Mouse (Mus musculus): Measurements from ENCODE around the gene Flot1. TPM values are rescaled to one million over a fixed set of nuclear protein-coding genes. Genes with fewer than 3 reads are reported as not detected.

Gene Flot1
- 74.1 and 117 TPM in 2 replicates for polyA plus RNA-seq (2012; rRNA removed; ENCODE audit: low replicate concordance)

GRCm38 (mm10) chr17:35822964-35823937 lies at the start of gene Flot1:
TSS of gene Flot1 (plus strand) at chr17:35823230.

GRCm38 (mm10) chr17:35821439-35822430 lies 1.3 kb upstream of the Flot1 start, which contains the start of gene Ier3:
TSS of gene Ier3 (plus strand) at chr17:35821684.

DNA sequence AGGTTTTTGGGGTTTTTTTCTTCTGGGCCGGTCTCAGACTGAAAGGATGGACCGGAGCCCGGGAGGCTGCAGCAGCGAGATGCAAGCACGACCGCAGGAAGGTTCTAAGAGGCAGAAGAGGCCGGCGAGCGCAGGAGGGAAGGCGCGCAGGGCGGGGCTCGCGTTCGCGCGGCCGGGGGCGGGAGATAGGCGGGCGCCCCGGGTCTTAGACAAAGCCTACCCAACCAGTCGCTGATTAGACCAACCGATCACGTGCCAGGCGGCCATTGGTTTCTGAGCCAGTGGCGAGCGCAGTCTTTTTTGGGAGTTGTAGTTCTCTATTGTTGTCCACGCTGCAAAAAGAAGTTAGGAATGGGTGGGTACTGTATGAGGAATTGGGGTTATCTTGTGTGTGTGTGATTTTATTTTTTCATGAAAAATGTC lies 15.1 kb downstream of the Flot1 start, which contains the start of gene Tubb5:
Tubb5 (minus strand) TSS at position 185 of the 423 bp plus-strand sequence.

DNA sequence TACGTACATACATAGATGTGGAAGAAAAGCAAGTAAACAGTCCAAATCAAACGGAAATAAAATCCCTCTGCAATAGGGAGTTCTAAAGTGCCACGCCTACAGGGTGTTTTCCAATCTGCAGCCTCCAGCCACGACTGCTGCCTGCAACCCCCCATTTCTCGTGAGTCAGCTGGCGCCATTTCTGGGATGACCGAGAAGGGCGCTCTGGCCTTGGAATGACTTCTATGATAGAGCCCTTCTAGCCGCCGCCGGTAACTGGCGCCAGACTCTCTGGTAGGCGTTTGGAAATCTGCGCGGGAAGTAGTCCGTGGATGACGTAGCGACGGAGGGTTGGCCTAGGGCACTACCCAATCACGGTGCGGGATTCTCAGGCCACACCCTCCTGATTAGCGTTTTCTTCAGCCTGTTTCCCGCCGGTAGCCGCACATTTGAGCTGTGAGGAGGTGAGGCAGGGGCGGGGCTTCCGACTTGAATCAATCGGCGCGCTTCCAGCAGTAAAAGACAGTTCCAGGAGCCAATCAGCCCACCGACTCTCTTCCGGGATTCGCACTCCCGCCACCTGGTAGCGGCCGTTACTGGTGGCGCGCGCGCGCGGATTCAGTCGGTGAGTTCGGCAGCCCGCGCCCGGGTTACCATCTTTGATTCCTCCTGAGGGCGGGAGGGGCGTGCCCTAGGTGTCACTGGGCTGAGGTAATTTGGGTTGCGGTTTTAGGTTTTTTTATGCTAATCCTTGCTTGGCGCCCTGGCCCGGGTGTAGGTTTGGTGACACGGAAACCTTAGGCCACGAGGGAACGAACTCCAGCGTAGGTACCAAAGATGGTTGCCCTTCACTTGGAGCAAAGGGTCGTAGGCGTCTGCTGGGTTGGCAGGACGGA lies 18.3 kb downstream of the Flot1 start, which contains the start of gene Mdc1:
Mdc1 (plus strand) TSS at position 440 of the 875 bp plus-strand sequence.

DNA sequence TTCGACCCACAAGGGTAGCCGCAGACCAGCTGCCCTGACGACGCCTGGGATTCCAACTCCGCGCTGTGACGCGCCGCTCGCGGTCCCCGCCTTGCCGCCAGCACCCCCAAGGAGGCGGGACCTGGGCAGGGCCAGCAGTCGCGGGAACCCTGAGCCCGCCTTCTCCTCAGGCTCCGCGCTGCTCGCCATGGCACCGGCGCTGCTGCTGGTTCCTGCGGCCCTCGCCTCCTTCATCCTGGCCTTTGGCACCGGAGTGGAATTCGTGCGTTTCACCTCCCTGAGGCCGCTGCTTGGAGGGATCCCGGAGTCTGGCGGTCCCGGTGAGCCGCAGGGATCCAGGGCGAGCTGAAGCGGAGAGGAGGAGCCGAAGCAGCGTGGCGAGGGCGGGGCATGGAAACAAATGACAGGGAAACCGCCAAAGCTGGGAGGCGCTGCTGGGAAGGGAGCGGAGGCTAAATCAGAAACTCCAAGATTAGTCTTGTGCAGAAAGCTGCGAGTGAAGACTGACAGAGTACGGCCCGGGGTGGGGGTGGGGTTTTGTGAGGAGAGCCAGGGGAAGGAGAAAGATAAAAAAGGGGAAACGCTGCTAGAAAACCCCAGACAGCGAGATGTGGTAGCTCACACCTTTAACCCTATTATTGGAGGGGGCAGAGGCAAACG lies 38.3 kb downstream of the Flot1 start, which contains the start of gene Nrm:
Nrm (plus strand) TSS at position 121 of the 660 bp plus-strand sequence.

GRCm38 (mm10) chr17:35865481-35866280 lies 42.7 kb downstream of the Flot1 start, which contains the start of gene Ppp1r18:
TSS of gene Ppp1r18 (plus strand) at chr17:35865593.

GRCm38 (mm10) chr17:35879245-35880057 lies 56.4 kb downstream of the Flot1 start, which contains the start of gene Dhx16:
TSS of gene Dhx16 (plus strand) at chr17:35879819.

Other genes starting within 250 kb of the Flot1 start
- not detected in 2 replicates for gene Sfta2, start 221.7 kb upstream of the Flot1 start, polyA plus RNA-seq (2012; rRNA removed; ENCODE audit: low replicate concordance)
- gene Gm9573, start 196.6 kb upstream of the Flot1 start, polyA plus RNA-seq (2012; rRNA removed; ENCODE audit: low replicate concordance): 0.05 TPM in 1 of 2 replicates, not detected in the other
- 0.04 and 0.19 TPM in 2 replicates for gene Mucl3, start 179.5 kb upstream of the Flot1 start, polyA plus RNA-seq (2012; rRNA removed; ENCODE audit: low replicate concordance)
- 21.8 and 47.6 TPM in 2 replicates for gene Vars2, start 155.6 kb upstream of the Flot1 start, polyA plus RNA-seq (2012; rRNA removed; ENCODE audit: low replicate concordance)
- 25.6 and 38.5 TPM in 2 replicates for gene Gtf2h4, start 149.5 kb upstream of the Flot1 start, polyA plus RNA-seq (2012; rRNA removed; ENCODE audit: low replicate concordance)
- gene Ddr1, start 118.6 kb upstream of the Flot1 start, polyA plus RNA-seq (2012; rRNA removed; ENCODE audit: low replicate concordance): 44.4 and 64.0 TPM in 2 replicates
- gene Ier3, start 1.5 kb upstream of the Flot1 start, polyA plus RNA-seq (2012; rRNA removed; ENCODE audit: low replicate concordance): 11.6 and 26.3 TPM in 2 replicates
- gene Tubb5, start 15.1 kb downstream of the Flot1 start, polyA plus RNA-seq (2012; rRNA removed; ENCODE audit: low replicate concordance): 262 and 722 TPM in 2 replicates
- gene Mdc1, start 18.3 kb downstream of the Flot1 start, polyA plus RNA-seq (2012; rRNA removed; ENCODE audit: low replicate concordance): 6.8 and 17.1 TPM in 2 replicates
- 8.9 and 33.1 TPM in 2 replicates for gene Nrm, start 38.1 kb downstream of the Flot1 start, polyA plus RNA-seq (2012; rRNA removed; ENCODE audit: low replicate concordance)
- gene Ppp1r18, start 42.4 kb downstream of the Flot1 start, polyA plus RNA-seq (2012; rRNA removed; ENCODE audit: low replicate concordance): 70.8 and 77.1 TPM in 2 replicates
- gene Dhx16, start 56.6 kb downstream of the Flot1 start, polyA plus RNA-seq (2012; rRNA removed; ENCODE audit: low replicate concordance): 59.8 and 74.9 TPM in 2 replicates
- gene 2310061I04Rik, start 74.2 kb downstream of the Flot1 start, polyA plus RNA-seq (2012; rRNA removed; ENCODE audit: low replicate concordance): 56.2 and 59.4 TPM in 2 replicates
- 55.6 and 80.0 TPM in 2 replicates for gene Atat1, start 86.8 kb downstream of the Flot1 start, polyA plus RNA-seq (2012; rRNA removed; ENCODE audit: low replicate concordance)
- 122 and 128 TPM in 2 replicates for gene Mrps18b, start 93.2 kb downstream of the Flot1 start, polyA plus RNA-seq (2012; rRNA removed; ENCODE audit: low replicate concordance)
- 18.8 and 32.6 TPM in 2 replicates for gene Ppp1r10, start 93.2 kb downstream of the Flot1 start, polyA plus RNA-seq (2012; rRNA removed; ENCODE audit: low replicate concordance)
- 61.7 and 91.3 TPM in 2 replicates for gene Abcf1, start 146.5 kb downstream of the Flot1 start, polyA plus RNA-seq (2012; rRNA removed; ENCODE audit: low replicate concordance)
- gene Gnl1, start 156.6 kb downstream of the Flot1 start, polyA plus RNA-seq (2012; rRNA removed; ENCODE audit: low replicate concordance): 23.8 and 31.5 TPM in 2 replicates
- 18.8 and 28.7 TPM in 2 replicates for gene Prr3, start 157.0 kb downstream of the Flot1 start, polyA plus RNA-seq (2012; rRNA removed; ENCODE audit: low replicate concordance)
- 2.8 and 14.8 TPM in 2 replicates for gene H2-T24, start 197.3 kb downstream of the Flot1 start, polyA plus RNA-seq (2012; rRNA removed; ENCODE audit: low replicate concordance)
- 124 and 208 TPM in 2 replicates for gene H2-T23, start 209.6 kb downstream of the Flot1 start, polyA plus RNA-seq (2012; rRNA removed; ENCODE audit: low replicate concordance)
- gene H2-T22, start 219.5 kb downstream of the Flot1 start, polyA plus RNA-seq (2012; rRNA removed; ENCODE audit: low replicate concordance): 82.2 and 154 TPM in 2 replicates
- gene Gm6034, start 219.7 kb downstream of the Flot1 start, polyA plus RNA-seq (2012; rRNA removed; ENCODE audit: low replicate concordance): 0.14 TPM in 1 of 2 replicates, not detected in the other
- gene Gm11127, start 235.1 kb downstream of the Flot1 start, polyA plus RNA-seq (2012; rRNA removed; ENCODE audit: low replicate concordance): 0.21 and 0.52 TPM in 2 replicates

All from subcutaneous adipose tissue, adult 2 months (tissue).